Mouse (Mus musculus) MEL-GATA-1-ER (cell line): Measurements from ENCODE around the gene Arrdc2.

ENCODE experiments used
- DNase-seq: peaks from one replicate; pipeline ENCODE4 v3.0.0-alpha.2; 2012; ENCODE audit warnings: low read depth; ENCODE audit errors: extremely low read depth

Arrdc2 gene

GRCm38 (mm10) chr8:70839408-70840351 lies at the start of gene Arrdc2:
Arrdc2 (minus strand) TSS chr8:70839720.
- DNase-seq, result peak; percentile 99

- DNase-seq, result no peak
These were observed 48.1 kb upstream of the Arrdc2 start for GRCm38 (mm10) chr8:70887669-70888068.

GRCm38 (mm10) chr8:70885612-70886011 lies 46.1 kb upstream of the Arrdc2 start:
- DNase-seq, result no peak

GRCm38 (mm10) chr8:70884683-70885082 lies 45.2 kb upstream of the Arrdc2 start:
- DNase-seq, result no peak

GRCm38 (mm10) chr8:70884186-70884585 lies 44.7 kb upstream of the Arrdc2 start:
- no peak for DNase-seq

GRCm38 (mm10) chr8:70880546-70880945 lies 41.0 kb upstream of the Arrdc2 start:
- no peak for DNase-seq

- no peak for DNase-seq
These were observed 40.6 kb upstream of the Arrdc2 start for GRCm38 (mm10) chr8:70880126-70880525.

- DNase-seq, result no peak
These were observed 40.0 kb upstream of the Arrdc2 start for GRCm38 (mm10) chr8:70879500-70879899.

- no peak for DNase-seq
These were observed 38.7 kb upstream of the Arrdc2 start for GRCm38 (mm10) chr8:70878178-70878577.

GRCm38 (mm10) chr8:70876382-70876781 lies 36.9 kb upstream of the Arrdc2 start:
- DNase-seq, result no peak

- no peak for DNase-seq
These were observed 34.9 kb upstream of the Arrdc2 start for GRCm38 (mm10) chr8:70874441-70874840.

GRCm38 (mm10) chr8:70873364-70873985 lies 34.0 kb upstream of the Arrdc2 start, which contains the start of gene Ccdc124:
Ccdc124 (minus strand) TSS chr8:70873935.
- peak; percentile 74 for DNase-seq

GRCm38 (mm10) chr8:70872643-70873363 lies 33.3 kb upstream of the Arrdc2 start:
- DNase-seq, result no peak

- no peak for DNase-seq
These were observed 31.8 kb upstream of the Arrdc2 start for GRCm38 (mm10) chr8:70871195-70871807.

- peak; percentile 56 for DNase-seq
These were observed 30.1 kb upstream of the Arrdc2 start for GRCm38 (mm10) chr8:70869601-70870041.

GRCm38 (mm10) chr8:70869199-70869571 lies 29.7 kb upstream of the Arrdc2 start:
- no peak for DNase-seq

GRCm38 (mm10) chr8:70868559-70869198 lies 29.2 kb upstream of the Arrdc2 start:
- DNase-seq, result peak; percentile 19

GRCm38 (mm10) chr8:70866566-70866965 lies 27.0 kb upstream of the Arrdc2 start:
- DNase-seq, result no peak

GRCm38 (mm10) chr8:70866001-70866520 lies 26.5 kb upstream of the Arrdc2 start:
- DNase-seq, result no peak

GRCm38 (mm10) chr8:70865350-70866000 lies 26.0 kb upstream of the Arrdc2 start:
- DNase-seq, result peak; percentile 96
